Mouse (Mus musculus): ENCODE results near the gene Stag1. TPM values are rescaled to one million over a fixed set of nuclear protein-coding genes. Genes with fewer than 3 reads are reported as not detected.
"Not testable (repeated sequence)": the region's sequence is repeated elsewhere in the genome, so short reads cannot be mapped to it uniquely, and the experiment has no call there.

Stag1 gene
- total RNA-seq, 2 experiments from 2014 or later, result 27.4 to 30.9 TPM

DNA sequence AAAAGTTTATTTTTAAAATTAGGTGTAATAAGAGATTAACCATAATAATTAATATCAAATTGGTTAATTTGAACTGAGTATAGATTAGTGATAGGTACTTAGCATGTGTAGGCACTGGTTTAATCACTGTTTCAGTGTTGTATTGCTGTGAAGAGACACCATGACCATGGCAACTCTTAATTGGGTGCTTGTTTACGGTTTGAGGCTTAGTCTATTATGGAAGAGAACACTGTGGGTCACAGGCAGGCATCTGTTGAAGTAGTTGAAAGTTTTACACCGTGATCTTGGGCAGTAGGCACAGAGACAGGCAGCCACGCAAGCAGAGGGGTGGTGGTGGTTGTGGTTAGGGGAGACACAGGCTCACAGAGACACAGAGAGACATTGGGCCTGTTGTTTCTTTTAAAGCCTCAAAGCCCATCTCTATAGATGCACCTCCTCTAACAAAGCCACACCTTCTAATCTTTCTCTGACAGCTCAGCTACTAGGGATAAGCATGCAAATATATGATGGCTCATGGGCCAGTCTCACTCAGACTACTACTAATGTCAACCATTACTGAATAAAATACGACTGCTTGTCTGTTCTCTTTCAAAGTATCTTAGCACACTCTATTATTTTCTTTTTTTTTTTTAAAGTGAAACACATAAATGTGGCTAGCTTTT lies 66.0 kb downstream of the Stag1 start:
- DNase-seq, result no peak
- intact Hi-C loops (cut with DNase I), result no loop called here

DNA sequence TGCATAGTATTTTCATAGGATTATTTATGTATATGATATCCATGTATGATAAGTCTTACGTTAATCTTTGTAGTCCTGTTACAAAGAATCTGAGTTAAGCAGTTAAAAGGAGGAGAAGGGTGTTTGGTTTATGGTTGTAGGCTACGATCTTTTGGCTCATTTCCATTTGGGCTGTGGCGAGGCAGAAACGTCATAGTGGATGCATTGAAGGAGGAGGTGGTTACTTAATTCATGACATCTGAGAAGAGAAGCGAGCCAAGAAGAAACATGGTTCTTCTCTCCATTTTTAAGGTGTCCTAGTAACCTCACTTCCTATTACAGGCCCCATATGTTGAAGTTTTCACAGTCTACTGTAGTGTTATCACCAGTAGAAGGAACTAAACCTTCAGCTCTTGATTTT lies 72.6 kb downstream of the Stag1 start:
- intact Hi-C loops (cut with DNase I), result no loop called here
- no peak for DNase-seq

DNA sequence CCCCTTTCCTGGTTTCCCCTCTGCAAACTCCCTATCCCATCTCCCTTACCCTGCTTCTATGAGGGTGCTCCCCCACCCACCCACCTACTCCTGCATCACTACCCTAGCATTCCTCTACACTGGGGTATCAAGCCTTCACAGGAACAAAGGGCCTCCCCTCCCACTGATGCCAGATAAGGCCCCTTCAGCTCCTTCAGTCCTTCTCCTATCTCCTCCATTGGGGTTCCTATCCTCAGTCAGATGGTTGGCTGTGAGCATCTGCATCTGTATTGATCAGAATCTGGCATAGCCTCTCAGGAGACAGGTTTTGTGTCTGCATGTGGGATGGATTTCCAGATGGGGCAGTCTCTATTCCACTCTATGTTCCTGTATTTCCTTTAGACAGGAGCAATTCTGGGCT lies 81.4 kb downstream of the Stag1 start:
- intact Hi-C loops (cut with DNase I), result no loop called here
- no peak for DNase-seq

DNA sequence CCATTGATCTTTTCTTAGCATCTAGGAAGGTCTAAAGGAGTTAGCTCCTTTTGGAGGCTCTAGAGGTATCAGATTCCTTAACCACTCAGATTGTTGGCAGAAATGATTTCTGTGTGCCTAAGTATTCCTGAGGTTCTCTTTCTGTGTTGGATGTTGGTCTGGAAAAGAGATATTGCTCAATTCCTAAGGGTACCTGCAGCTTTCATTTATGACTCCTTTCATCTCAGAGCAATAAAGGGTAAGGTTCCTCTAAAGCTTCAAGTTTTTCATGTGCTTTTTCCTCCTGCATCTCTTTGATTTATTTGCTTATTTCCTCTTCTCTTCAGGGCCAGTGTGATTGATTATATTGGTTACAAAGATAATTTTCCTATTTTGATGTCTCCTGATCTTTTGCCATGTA lies 84.7 kb downstream of the Stag1 start:
- intact Hi-C loops (cut with DNase I), result no loop called here
- no peak for DNase-seq

DNA sequence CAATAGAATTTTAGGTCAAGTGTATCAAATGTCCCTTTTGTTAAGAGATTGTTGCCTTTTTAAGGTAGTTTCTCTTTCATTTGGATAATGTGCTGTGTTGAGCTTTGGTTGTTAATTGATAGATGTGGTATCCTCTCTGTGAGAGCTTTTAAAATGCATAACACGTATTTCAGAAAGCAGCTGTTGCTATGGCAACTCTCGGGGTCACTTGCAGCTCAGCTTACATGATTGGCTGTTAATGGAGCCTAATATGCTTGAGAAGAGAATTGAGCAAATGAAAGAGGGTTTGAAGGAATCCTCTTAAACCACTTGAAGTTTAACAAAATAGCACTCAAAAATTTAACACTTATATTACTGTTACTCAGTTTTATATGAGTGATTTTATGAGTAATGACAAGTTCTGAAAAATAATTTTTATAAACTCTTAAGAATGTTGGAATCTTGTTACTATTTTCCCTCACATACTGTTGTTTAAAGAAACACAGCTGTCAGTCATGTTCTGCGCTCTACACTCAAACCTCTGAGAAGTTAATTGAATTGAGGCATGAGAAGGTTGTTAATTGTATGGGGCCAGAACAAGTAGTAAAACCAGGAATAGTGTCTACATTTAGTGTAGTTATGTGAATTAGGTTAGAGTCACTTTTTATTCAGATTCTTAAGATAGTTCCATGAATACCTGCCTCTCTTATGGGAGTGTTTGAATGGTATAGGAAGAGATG lies 88.3 kb downstream of the Stag1 start:
- intact Hi-C loops (cut with DNase I), result no loop called here
- DNase-seq, result no peak

DNA sequence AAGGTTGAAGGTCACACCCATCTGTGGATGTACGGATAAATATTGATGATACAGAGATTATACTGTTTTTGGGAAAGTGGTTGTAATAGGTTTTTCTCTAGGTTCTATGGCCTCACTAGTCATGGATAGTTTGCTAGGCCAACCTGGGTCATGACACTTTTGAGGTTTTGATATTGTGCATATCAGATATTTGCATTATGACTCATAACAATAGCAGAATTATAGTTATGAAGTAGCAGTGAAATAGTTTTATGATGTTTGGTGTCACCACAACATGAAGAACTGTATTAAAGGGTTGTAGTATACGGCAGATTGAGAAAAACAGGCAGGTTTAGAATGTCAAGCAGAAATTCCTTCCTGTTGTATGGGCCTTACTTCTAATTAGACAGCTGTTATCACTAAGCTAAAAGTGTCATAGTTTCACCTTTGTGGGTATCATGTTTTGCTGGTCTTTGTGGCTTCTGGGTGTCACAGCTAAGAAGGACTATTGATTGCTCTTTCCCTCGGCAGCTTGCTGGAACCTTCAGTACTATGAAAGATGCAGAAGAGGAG lies 92.2 kb downstream of the Stag1 start:
- intact Hi-C loops (cut with DNase I), result loop anchor here (5.0 kb wide), 1 partner anchor 43 kb away; no protein-coding TSS in a partner anchor
- DNase-seq, result no peak

DNA sequence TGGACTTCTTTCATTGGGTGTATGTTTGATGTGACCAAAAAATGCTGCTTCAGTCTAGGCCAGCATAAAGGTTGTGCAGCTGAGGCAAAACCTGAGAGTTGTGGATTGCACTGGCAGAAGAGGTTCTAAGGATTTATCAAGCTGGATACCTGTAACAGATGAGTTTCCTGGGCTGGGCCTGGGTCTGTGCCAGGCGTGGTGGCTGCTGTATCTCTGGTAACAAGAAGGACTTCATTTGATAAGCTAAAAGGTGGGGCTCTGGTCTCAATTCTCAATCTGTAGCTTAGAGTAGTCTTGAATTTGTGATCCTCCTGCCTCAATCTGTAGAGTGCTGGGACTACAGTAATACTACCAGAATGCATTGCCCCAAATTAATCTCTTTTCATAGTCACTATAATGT lies 94.6 kb downstream of the Stag1 start:
- intact Hi-C loops (cut with DNase I), result loop anchor here (5.0 kb wide), 1 partner anchor 45 kb away; no protein-coding TSS in a partner anchor
- DNase-seq, result no peak

DNA sequence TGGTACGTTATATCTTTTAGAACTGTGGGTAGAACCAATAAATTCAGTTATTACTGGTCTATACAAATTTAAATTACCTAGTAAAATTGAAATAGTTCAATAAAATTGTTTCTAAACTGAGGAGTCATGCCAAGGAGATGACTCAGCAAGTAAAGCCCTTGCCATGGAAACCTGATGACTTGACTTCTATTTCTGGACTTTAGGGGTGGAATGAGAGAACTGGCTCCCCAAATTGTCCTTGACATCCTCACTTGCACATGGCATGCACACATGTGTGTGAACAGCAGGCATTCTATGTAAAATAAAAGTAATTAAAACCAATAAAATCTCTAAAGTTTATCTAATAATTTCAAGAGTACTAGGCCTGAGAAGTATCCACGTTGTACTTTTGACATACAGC lies 98.9 kb downstream of the Stag1 start:
- intact Hi-C loops (cut with DNase I), result no loop called here
- DNase-seq, result no peak

DNA sequence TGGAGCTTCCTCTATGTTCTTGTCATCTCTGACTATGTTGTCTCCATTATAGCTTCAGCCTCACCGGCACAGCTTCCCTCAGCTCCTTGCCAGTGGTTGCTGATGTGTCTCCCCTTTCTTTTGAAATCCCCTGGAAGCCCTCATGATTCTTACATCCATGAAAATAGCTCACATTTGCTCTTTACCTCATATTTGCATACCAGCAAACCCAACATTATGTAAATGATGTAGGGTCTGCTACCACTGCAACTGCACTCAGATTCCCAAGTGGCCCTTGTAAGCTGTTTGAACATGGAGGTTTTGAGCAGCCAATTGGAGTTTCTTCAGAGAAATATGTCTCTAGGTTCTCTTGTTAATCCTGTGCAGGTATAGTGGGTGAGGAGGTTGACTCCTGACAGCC lies 110.0 kb downstream of the Stag1 start:
- no peak for DNase-seq
- intact Hi-C loops (cut with DNase I), result no loop called here

DNA sequence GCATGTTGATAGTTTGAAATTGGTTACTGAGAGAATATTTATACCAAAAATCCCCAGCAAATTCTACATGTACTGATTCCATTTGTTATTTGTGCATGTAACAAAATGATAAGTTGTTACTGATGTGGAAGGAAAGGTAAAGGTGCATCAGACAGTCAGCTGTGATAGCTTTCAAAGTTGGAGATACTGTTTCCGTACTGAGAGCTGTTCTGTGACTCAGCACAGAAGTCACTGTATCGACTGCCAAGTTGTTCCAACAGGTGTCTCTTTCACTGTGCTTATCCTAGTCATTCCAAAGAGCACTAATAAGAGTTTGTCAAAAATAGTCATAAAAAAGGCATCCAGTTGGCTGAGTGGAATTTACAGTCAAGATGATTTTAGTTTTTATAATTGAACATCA lies 114.1 kb downstream of the Stag1 start:
- DNase-seq, result no peak
- intact Hi-C loops (cut with DNase I), result no loop called here

DNA sequence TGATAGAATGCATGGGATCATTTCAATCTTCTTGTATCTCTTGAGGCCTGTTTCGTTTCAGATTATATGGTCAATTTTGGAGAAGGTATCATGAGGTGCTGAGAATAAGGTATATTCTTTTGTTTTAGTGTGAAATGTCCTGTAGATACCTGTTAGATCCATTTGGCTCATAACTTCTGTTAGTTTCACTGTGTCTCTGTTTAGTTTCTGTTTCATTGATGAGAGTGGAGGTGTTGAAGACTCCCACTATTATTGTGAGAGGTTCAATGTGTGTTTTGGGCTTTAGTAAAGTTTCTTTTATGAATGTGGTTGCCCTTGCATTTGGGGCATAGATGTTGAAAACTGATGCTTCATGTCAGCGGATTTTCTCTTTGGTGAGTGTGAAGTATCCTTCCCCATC lies 127.2 kb downstream of the Stag1 start:
- DNase-seq; intact Hi-C loops (cut with DNase I): not testable (repeated sequence)

DNA sequence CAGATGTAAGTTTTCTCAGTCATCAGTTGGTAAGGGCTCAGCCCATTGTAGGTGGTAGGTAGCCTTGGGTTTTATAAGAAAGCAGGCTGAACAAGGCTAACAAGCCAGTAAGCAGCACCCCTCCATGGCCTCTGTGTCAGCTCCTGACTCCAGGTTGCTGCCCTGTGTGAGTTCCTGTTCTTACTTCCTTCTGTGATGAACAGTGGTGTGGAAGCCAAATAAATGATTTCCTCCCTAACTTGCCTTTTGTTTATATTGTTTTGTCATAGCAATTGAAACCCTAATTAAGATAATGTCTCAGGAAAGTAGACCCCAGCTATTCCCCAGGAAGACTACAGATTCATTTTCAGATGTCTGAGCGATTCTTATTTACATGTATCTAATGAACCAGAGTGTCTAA lies 134.2 kb downstream of the Stag1 start:
- DNase-seq, result no peak
- intact Hi-C loops (cut with DNase I), result no loop called here

DNA sequence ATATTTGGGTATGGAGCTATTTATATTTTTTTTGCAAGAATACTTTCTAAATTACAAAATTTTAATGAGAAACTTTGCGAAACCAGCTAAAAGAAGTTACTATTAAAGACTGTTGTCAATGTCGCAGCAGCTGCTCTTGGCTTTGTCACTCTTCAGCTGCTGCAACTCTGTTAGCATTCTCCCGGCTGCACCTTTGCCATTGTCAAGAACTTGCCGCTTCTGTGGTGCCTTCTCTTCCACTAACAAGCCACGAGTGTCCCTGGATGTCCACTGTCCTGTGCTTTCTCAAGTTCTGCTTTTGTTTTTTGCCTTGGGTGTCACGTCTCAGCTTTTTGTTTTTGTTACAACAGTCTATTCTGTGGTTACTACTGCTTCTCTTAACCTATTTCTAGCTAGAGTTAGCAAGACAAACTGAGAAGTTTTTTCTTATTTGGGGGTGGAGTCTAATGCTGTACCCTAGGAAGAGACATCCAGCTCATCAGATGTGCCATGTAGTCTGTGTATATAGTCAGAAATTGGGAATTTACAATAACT lies 136.4 kb downstream of the Stag1 start:
- DNase-seq, result no peak
- intact Hi-C loops (cut with DNase I), result no loop called here

DNA sequence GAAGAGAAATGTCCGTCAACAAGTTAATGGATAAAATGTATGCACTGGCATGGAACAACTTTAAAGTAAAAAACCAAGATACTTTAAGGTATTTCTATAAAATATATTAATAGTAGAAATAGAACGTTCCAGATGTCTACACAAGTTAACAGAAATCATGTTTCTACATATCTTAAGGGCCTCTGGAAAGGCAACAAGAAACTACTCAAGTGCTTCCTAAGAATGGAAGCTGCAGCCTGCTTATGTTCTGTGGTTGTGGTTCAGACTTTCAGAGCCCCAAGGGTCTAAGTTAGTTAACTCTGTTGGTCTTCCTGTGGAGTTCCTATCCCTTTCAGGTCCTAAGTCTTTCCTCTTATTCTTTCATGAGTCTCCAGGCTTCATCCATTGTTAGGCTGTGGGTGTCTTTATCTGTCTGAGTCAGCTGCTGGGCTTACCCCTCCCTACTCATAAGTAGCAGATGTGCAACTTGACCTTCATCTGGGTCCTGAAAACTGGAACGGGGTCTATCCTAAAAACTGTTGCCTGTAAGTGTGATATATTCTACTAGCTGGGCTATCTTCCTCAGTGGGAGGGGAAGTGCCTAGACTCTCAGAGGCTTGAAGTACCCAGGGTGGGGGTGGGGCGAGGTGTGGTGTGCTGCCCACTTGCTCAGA lies 138.5 kb downstream of the Stag1 start:
- intact Hi-C loops (cut with DNase I), result no loop called here
- no peak for DNase-seq

DNA sequence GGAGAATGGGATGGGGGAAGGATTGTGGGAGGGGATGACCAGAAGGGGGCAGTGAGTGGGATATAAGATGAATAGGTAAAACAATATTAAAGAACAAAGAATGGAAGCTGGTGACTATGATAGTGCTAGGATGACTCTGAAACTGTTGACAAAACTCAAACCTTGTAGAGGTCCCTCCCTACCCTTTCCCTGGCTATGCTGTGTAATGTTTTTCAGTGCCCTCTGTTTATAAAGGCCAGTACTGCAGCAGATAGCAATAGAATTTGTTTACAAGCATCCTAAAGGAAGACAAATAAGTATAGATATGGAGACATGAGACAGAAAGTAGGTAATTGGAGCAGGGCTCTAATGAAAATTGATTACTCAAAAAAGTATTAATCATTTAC lies 139.0 kb downstream of the Stag1 start:
- no peak for DNase-seq
- intact Hi-C loops (cut with DNase I), result no loop called here

DNA sequence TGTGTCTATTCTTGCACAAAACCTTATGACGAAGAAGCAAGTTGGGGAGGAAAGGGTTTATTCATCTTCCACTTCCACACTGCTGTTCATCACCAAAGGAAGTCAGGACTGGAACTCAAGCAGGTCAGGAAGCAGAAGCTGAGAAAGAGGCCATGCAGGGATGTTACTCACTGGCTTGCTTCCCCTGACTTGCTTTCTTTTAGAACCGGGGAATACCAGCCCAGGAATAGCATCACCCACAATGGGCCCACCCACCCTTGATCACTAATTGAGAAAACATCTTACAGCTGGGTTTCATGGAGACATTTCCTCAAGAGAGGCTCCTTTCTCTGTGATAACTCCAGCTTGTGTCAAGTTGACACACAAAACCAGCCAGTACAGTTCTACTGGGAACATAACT lies 179.6 kb downstream of the Stag1 start:
- intact Hi-C loops (cut with DNase I); DNase-seq: not testable (repeated sequence)

DNA sequence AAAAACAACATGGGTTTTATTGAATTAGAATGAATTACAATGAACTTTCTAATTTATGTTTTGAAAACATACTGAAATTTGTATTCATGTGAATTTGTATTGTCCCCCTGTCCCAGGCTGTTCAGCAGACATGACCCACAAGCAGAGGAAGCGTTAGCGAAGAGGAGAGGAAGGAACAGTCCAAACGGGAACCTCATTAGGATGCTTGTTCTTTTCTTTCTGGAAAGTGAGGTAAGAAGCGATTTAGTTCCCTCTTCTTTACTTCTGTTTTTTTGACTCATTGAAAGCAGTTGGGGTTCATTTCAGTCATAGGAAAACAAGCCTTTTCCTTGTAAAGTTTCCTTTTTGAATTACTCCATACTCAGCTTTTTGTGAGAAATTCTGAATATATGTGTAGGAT lies 268.4 kb downstream of the Stag1 start:
- intact Hi-C loops (cut with DNase I), result no loop called here
- no peak for DNase-seq

DNA sequence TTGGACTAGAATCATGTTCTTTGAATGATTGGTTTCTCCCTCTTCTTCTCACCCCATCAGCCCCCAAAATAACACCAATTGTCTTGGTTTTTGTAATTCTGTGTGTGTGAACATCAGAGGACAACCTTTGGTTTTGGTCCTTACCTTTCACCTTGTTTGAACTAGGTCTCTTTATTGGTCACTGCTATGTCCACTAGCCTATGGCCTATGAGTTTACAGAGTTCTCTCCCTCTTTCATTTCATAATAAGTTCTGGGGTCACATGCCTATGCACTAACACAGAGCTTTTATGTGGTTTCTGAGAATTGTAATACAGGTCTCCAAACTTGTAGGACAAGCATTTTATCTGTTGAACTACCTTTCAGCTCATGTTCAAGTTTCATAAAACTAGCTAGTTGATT lies 272.0 kb downstream of the Stag1 start:
- intact Hi-C loops (cut with DNase I), result no loop called here
- no peak for DNase-seq

DNA sequence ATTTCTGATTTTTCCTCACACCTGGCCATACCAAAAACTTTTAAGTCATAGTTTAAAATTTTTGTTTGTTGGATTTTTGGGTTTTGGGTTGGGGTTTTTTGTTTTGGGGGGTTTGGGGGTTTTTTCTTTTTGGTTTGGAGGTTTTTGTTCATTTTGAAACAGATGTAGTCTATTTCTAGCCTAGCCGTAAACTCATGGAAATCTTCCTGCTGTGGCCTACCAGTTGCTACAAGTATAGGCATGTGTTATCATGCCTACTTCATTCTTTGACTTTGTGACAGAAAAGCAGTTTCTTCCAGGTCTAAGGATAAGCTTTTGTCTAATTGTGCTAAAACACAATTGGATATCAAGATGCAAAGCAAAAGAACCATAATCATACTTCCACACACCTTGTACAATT lies 298.5 kb downstream of the Stag1 start:
- intact Hi-C loops (cut with DNase I), result no loop called here
- DNase-seq, result no peak

DNA sequence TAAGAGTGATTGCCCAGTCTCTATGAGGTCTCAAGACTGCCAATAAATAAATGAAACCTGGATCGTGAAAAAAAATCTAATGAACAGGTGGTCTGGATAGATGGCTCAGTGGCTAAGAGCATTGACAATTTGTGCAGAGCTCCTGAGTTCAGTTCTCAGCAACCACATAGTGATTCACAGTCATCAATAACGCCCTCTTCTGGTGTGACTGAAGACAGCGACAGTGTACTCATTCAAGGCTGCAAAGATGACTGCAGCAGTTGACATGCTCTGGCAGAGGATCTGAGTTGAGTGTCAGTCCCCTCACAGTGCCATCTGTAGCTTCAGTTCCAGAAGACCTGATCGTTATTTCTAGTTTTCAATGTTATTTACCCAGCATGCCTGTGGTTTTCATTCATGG lies 300.4 kb downstream of the Stag1 start:
- intact Hi-C loops (cut with DNase I), result no loop called here
- DNase-seq, result no peak

DNA sequence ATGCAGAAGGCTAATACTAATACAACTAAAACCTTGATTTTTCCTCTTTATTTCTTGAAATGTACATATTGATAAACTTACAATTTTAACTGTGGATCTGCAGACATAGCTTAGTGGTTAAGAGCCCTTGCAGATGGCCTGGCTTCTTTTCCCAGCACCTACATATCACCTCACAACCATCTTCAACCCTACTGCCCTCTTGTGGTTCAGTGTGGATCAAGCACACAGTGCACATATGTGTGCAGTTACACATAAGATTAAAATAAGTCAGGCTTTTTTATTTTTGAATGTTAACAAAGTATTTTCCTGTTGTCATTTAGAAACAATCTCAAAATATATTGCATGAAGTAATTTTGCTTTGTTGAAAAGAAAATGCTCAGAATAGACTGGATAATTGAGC lies 312.8 kb downstream of the Stag1 start:
- intact Hi-C loops (cut with DNase I), result loop anchor here (10.0 kb wide), 1 partner anchor 244 kb away; no protein-coding TSS in a partner anchor
- DNase-seq, result peak in 1 of 2 experiments; percentile 10

Data from heart, postnatal 14 days (tissue).